In genomic region chr4:57764926-57765325, GRCm38 (mm10) we compare ENCODE assay signal across 12 mouse cellular contexts. TPM values are rescaled to one million over a fixed set of nuclear protein-coding genes. Genes with fewer than 3 reads are reported as not detected.
A peak's percentile ranks its signal among the peaks of the same experiment; 100 is the strongest.
DNase-seq lines count a peak whose midpoint lies in the region; ATAC-seq lines count a peak whose summit lies in the region.
"Had no signal": no experiment of that assay in that cellular context is flagged by ENCODE, and none has a peak within 500 bp of the region (broad histone marks: within the 10 kb centered on the region; RNA-seq: fewer than 3 reads in every experiment).

No protein-coding gene starts in this region.

- H3K4me2 ChIP-seq in lung, embryonic 15.5 days = no peak overlapping the region
- peak overlapping the region; percentile 46 for H3K4me2 ChIP-seq in heart, embryonic 13.5 days
- no peak overlapping the region for H3K4me2 ChIP-seq in kidney, embryonic 14.5 days (replicated peaks; ENCODE audit: low read depth, low read length)
- H3K4me2 ChIP-seq in stomach, embryonic 16.5 days (ENCODE audit: low read depth, low read length) = no peak overlapping the region
- H3K4me2 ChIP-seq: neural tube, embryonic 12.5 days had no signal

- no peak overlapping the region for H3K4me3 ChIP-seq in lung, embryonic 15.5 days
- H3K4me3 ChIP-seq in heart, embryonic 13.5 days = no peak overlapping the region
- no peak overlapping the region for H3K4me3 ChIP-seq in kidney, embryonic 14.5 days (ENCODE audit: low read length)
- no peak overlapping the region for H3K4me3 ChIP-seq in stomach, embryonic 16.5 days (replicated peaks; ENCODE audit: low read length)
- H3K4me3 ChIP-seq: neural tube, embryonic 12.5 days had no signal

- H3K9me3 ChIP-seq in lung, embryonic 15.5 days = no peaks in the 10 kb centered on the region
- H3K9me3 ChIP-seq in heart, embryonic 13.5 days = no peaks in the 10 kb centered on the region
- H3K9me3 ChIP-seq in kidney, embryonic 14.5 days (ENCODE audit: control insufficient read depth, low read length) = no peaks in the 10 kb centered on the region
- no peaks in the 10 kb centered on the region for H3K9me3 ChIP-seq in stomach, embryonic 16.5 days (replicated peaks; ENCODE audit: control insufficient read depth, low read length)
- H3K9me3 ChIP-seq: neural tube, embryonic 12.5 days had no signal

- DNase-seq in lung, postnatal 14 days = no peak
- DNase-seq in cerebellum, postnatal 25 days = no peak
- no peak for DNase-seq in cerebellum, postnatal 4 days (ENCODE audit: low spot score in 2 of 2)
- DNase-seq: adrenal gland, adult 8-10 months; cerebellum, adult 18-20 months; thymus, postnatal 14 days had no signal

- ATAC-seq in lung, embryonic 15.5 days (ENCODE audit: borderline replicate concordance, extremely low read depth, low FRiP score, low TSS enrichment) = peak; percentile 15; the same call in 1 of the 2 replicates
- ATAC-seq in heart, embryonic 13.5 days (ENCODE audit: extremely low read depth, insufficient number of reproducible peaks, low FRiP score, low TSS enrichment) = no peak
- peak; percentile 49; the same call in 1 of the 2 replicates for ATAC-seq in kidney, embryonic 14.5 days (ENCODE audit: low FRiP score, low TSS enrichment)
- ATAC-seq in stomach, embryonic 16.5 days (ENCODE audit: insufficient read depth, low FRiP score) = no peak

- 61% methylated on average over 1 of the region's 1 CpGs for WGBS in lung, embryonic 15.5 days
- WGBS in heart, embryonic 13.5 days = 61% methylated on average over 1 of the region's 1 CpGs
- WGBS in kidney, embryonic 14.5 days = 56% methylated on average over 1 of the region's 1 CpGs
- WGBS in stomach, embryonic 16.5 days = 74% methylated on average over 1 of the region's 1 CpGs

- peaks cover 39% of the 10 kb centered on the region for H3K4me1 ChIP-seq in lung, embryonic 15.5 days
- peaks cover 65% of the 10 kb centered on the region for H3K4me1 ChIP-seq in heart, embryonic 13.5 days
- H3K4me1 ChIP-seq in kidney, embryonic 14.5 days (ENCODE audit: control insufficient read depth, insufficient read depth, low read length) = peaks cover 11% of the 10 kb centered on the region
- peaks cover 10% of the 10 kb centered on the region for H3K4me1 ChIP-seq in stomach, embryonic 16.5 days (ENCODE audit: control insufficient read depth, insufficient read depth, low read length)

- H3K9ac ChIP-seq in lung, embryonic 15.5 days = no peak overlapping the region
- H3K9ac ChIP-seq in heart, embryonic 13.5 days = peak overlapping the region; percentile 64
- no peak overlapping the region for H3K9ac ChIP-seq in kidney, embryonic 14.5 days (ENCODE audit: low read depth, low read length)
- H3K9ac ChIP-seq in stomach, embryonic 16.5 days (ENCODE audit: low read length) = no peak overlapping the region
- H3K9ac ChIP-seq: neural tube, embryonic 12.5 days had no signal

- H3K36me3 ChIP-seq in lung, embryonic 15.5 days = no peaks in the 10 kb centered on the region
- H3K36me3 ChIP-seq in heart, embryonic 13.5 days = peaks cover 3% of the 10 kb centered on the region; the same call in 1 of the 2 replicates
- no peaks in the 10 kb centered on the region for H3K36me3 ChIP-seq in kidney, embryonic 14.5 days (ENCODE audit: control insufficient read depth, insufficient read depth, low read length)
- no peaks in the 10 kb centered on the region for H3K36me3 ChIP-seq in stomach, embryonic 16.5 days (ENCODE audit: control insufficient read depth, insufficient read depth, low read length)
- H3K36me3 ChIP-seq: G1E; neural tube, embryonic 12.5 days had no signal

- peak overlapping the region; percentile 86 for H3K27ac ChIP-seq in lung, embryonic 15.5 days
- peak overlapping the region; percentile 92 for H3K27ac ChIP-seq in heart, embryonic 13.5 days (replicated peaks)
- H3K27ac ChIP-seq in kidney, embryonic 14.5 days (ENCODE audit: low read depth, low read length) = peak overlapping the region; percentile 38; the same call in 1 of the 2 replicates
- peak overlapping the region; percentile 58 for H3K27ac ChIP-seq in stomach, embryonic 16.5 days (ENCODE audit: low read length)
- H3K27ac ChIP-seq: neural tube, embryonic 12.5 days had no signal

- H3K27me3 ChIP-seq in lung, embryonic 15.5 days = no peaks in the 10 kb centered on the region
- H3K27me3 ChIP-seq in heart, embryonic 13.5 days (replicated peaks) = no peaks in the 10 kb centered on the region
- no peaks in the 10 kb centered on the region for H3K27me3 ChIP-seq in kidney, embryonic 14.5 days (ENCODE audit: control insufficient read depth, insufficient read depth, low read length)
- no peaks in the 10 kb centered on the region for H3K27me3 ChIP-seq in stomach, embryonic 16.5 days (ENCODE audit: control insufficient read depth, insufficient read depth, low read length)
- H3K27me3 ChIP-seq: neural tube, embryonic 12.5 days had no signal

RNA-seq across cellular contexts. Expression of gene Akap2, which starts 47.5 kb away (rescaled TPM):
- polyA plus RNA-seq in lung, embryonic 15.5 days (2015; fragmentation: Nextera tagmentation; extraction: Ambion mirVana) = 45.5 and 47.0 TPM in 2 replicates
- 41.3 and 43.1 TPM in 2 replicates for polyA plus RNA-seq in heart, embryonic 13.5 days (2015; fragmentation: Nextera tagmentation; extraction: Ambion mirVana)
- polyA plus RNA-seq in kidney, embryonic 14.5 days (2014; fragmentation: Nextera tagmentation; extraction: Ambion mirVana) = 17.1 and 24.0 TPM in 2 replicates
- 23.0 and 26.5 TPM in 2 replicates for polyA plus RNA-seq in stomach, embryonic 16.5 days (2015; fragmentation: Nextera tagmentation; extraction: Ambion mirVana)
- polyA plus RNA-seq: G1E had no signal

Comparison
In these comparisons a context has a peak if more than half of its experiments do, and no peak if none do; other contexts are left out.
1. ATAC-seq: peak in lung, embryonic 15.5 days (single experiment) and kidney, embryonic 14.5 days (single experiment); none in heart, embryonic 13.5 days (single experiment) and stomach, embryonic 16.5 days (single experiment).
2. H3K27ac ChIP-seq: peak in every context shown above with its lines; median percentile 92 in heart, embryonic 13.5 days; 86 in lung, embryonic 15.5 days; 58 in stomach, embryonic 16.5 days; 38 in kidney, embryonic 14.5 days.